Mouse (Mus musculus) bone marrow macrophage, adult 2 months (primary cell): ENCODE measurements around the gene Crybb3.

Experiments used
- CTCF ChIP-seq: IDR thresholded peaks from 2 replicates; pipeline ENCODE4 v1.5.1; 2012; ENCODE audit warnings: low read depth, mild to moderate bottlenecking, low read length, moderate library complexity
- POLR2A ChIP-seq: IDR thresholded peaks from 2 replicates; pipeline ENCODE4 v1.6.1; 2012; ENCODE audit warnings: mild to moderate bottlenecking, low read depth, low read length, borderline replicate concordance

DNA sequence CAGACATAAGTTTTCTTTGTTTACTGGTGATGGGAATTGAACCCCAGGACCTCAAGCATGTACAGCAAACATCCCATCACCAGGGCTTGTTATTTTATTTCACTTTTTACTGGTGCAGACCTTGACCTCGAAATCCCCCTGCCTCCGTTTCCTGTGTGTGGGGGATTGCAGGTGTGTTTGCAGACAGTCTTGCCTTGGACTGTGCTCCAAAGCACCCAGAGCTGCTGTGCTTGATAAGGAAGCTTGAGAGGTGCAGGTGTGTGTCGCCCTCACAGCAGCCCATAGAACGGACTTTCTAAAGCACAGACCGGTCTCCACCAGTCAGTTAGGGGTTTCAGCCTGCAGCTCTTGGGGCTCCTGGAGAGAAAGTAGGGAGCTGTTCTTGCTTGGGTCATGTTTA is 54.7 kb downstream of the Crybb3 start:
- TF ChIP-seq CTCF (no peak), POLR2A (no peak)
